Mouse (Mus musculus) cerebellum, postnatal 36 days (tissue): ENCODE measurements around the gene Gm14418.

ENCODE experiments used
- DNase-seq, 2 experiments: peaks; one replicate each; pipeline ENCODE4 v3.0.0; 2021 to 2022; ENCODE audit warnings: mixed read lengths in 2 of 2

Gene Gm14418

GRCm38 (mm10) chr2:177398096-177398495 is at the start of gene Gm14418:
Gene Gm14418 (minus strand): TSS chr2:177398320.
- peak in 1 of 2 experiments; percentile 3 for DNase-seq
